Comparison of ENCODE assay signal across 10 mouse cellular contexts in the genomic region with DNA sequence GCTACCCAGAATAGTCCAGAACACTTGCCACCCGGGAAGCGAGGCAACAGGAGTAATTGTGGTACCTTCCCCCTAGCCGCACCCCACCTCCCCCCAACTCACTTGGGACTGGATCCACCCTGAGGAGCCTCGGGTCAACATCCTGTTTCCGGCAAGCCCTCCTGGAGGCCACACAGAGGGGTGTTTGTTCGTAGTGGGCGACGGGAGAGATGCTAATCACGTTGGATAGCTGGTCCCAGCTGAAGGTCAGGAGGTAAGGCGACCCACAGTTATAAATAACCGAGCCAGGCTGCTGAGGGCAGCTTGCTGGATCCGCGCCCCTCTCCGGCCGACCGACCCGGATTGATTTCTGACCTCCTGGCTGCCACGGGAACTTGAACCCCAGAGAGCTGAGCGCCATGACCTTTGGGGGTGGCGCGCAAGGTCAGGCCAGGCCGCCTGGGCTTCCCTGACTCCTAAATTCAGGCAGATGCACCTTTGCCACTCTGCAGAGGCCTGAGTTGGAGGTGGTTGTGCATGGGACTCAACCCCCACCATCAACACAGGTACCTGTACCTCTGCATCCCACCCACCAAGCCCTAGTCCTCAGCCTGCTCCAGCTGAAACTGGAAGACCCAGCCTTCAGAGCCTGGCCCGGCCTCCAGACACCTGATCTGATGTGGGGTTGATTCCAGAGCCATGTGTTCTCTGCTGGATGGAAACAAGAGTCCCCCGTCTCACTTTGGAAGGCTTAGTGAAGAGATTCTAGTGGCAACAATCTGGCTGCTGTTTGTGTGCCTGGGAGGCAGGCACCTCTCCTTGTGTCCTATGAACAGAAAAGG.
A peak's percentile ranks its signal among the peaks of the same experiment; 100 is the strongest.
DNase-seq lines count a peak whose midpoint lies in the region; ATAC-seq and TF ChIP-seq lines count a peak whose summit lies in the region.
"Had no signal": no experiment of that assay in that cellular context is flagged by ENCODE, and none has a peak within 500 bp of the region (broad histone marks: within the 10 kb centered on the region; RNA-seq: fewer than 3 reads in every experiment).

No protein-coding gene starts in this region.

- peak; percentile 51 for DNase-seq in retina, postnatal 1 day
- DNase-seq in retina, embryonic 14.5 days (ENCODE audit: low spot score), result no peak
- peak; percentile 86 to 92 for DNase-seq in gastrocnemius, adult 8-10 months (ENCODE audit: low spot score in 2 of 2)
- DNase-seq in spleen, postnatal 10 days (ENCODE audit: low spot score in 2 of 2), result no peak
- DNase-seq in layer of hippocampus, adult 11-12 months (ENCODE audit: low spot score), result no peak
- no peak for DNase-seq in frontal cortex, postnatal 10 days (ENCODE audit: low spot score in 2 of 2)

- H3K4me2 ChIP-seq in intestine, postnatal 0 days (replicated peaks; ENCODE audit: low read depth), result no peak overlapping the region
- no peak overlapping the region for H3K4me2 ChIP-seq in stomach, embryonic 14.5 days (replicated peaks; ENCODE audit: low read depth, low read length)
- H3K4me2 ChIP-seq: neural tube, embryonic 12.5 days had no signal

- H3K4me1 ChIP-seq in intestine, postnatal 0 days (replicated peaks; ENCODE audit: control insufficient read depth, insufficient read depth, low read length), result peaks cover 30% of the 10 kb centered on the region
- peaks cover 18% of the 10 kb centered on the region for H3K4me1 ChIP-seq in stomach, embryonic 14.5 days (ENCODE audit: control insufficient read depth, insufficient read depth, low read length)

- no peaks in the 10 kb centered on the region for H3K9me3 ChIP-seq in intestine, postnatal 0 days (ENCODE audit: control insufficient read depth)
- H3K9me3 ChIP-seq in stomach, embryonic 14.5 days (ENCODE audit: control insufficient read depth, low read depth, low read length), result no peaks in the 10 kb centered on the region
- H3K9me3 ChIP-seq: neural tube, embryonic 12.5 days had no signal

- H3K9ac ChIP-seq in intestine, postnatal 0 days (ENCODE audit: low read depth, low read length), result no peak overlapping the region
- H3K9ac ChIP-seq in stomach, embryonic 14.5 days (replicated peaks; ENCODE audit: low read depth, low read length), result no peak overlapping the region

- no peak for ATAC-seq in intestine, postnatal 0 days
- no peak for ATAC-seq in stomach, embryonic 14.5 days (ENCODE audit: insufficient number of reproducible peaks, insufficient read depth, low FRiP score, low read depth)
- ATAC-seq: forebrain, embryonic 14.5 days had no signal

- 37% methylated on average over 24 of the region's 24 CpGs for WGBS in intestine, postnatal 0 days
- WGBS in stomach, embryonic 14.5 days, result 28% methylated on average over 24 of the region's 24 CpGs

- no peaks in the 10 kb centered on the region for H3K36me3 ChIP-seq in intestine, postnatal 0 days (ENCODE audit: control insufficient read depth, insufficient read depth)
- H3K36me3 ChIP-seq in stomach, embryonic 14.5 days (ENCODE audit: control insufficient read depth, insufficient read depth, low read length), result no peaks in the 10 kb centered on the region
- H3K36me3 ChIP-seq: neural tube, embryonic 12.5 days had no signal

- peak overlapping the region; percentile 88 for H3K27ac ChIP-seq in intestine, postnatal 0 days (ENCODE audit: low read depth, low read length)
- H3K27ac ChIP-seq in stomach, embryonic 14.5 days (ENCODE audit: low read length), result 0 out of 2 replicates have a peak overlapping the region, but pooled peaks have one; percentile 6

- H3K4me3 ChIP-seq in intestine, postnatal 0 days (ENCODE audit: low read depth, low read length), result no peak overlapping the region
- no peak overlapping the region for H3K4me3 ChIP-seq in stomach, embryonic 14.5 days (ENCODE audit: low read depth, low read length)
- H3K4me3 ChIP-seq: neural tube, embryonic 12.5 days had no signal

- TF ChIP-seq CTCF in intestine, postnatal 0 days (IDR thresholded peaks at IDR 0.05; ENCODE audit: low read depth), result no peak

- no peaks in the 10 kb centered on the region for H3K27me3 ChIP-seq in intestine, postnatal 0 days (replicated peaks; ENCODE audit: control insufficient read depth, insufficient read depth, low read length)
- no peaks in the 10 kb centered on the region for H3K27me3 ChIP-seq in stomach, embryonic 14.5 days (ENCODE audit: control insufficient read depth, insufficient read depth, low read length)
- H3K27me3 ChIP-seq: neural tube, embryonic 12.5 days had no signal

Comparison
In these comparisons a context has a peak if more than half of its experiments do, and no peak if none do; other contexts are left out.
1. DNase-seq: peak in retina, postnatal 1 day (single experiment) and gastrocnemius, adult 8-10 months (2 of 2); none in retina, embryonic 14.5 days (single experiment), spleen, postnatal 10 days (0 of 2), layer of hippocampus, adult 11-12 months (single experiment) and frontal cortex, postnatal 10 days (0 of 2).